Mouse (Mus musculus) cerebellum, postnatal 10 days (tissue): ENCODE measurements at regions not wholly inside any gene's neighbourhood (a gene's known extent, or its start where the extent isn't known, plus 50 kb on each side); places are given as distances from the start of the nearest gene placed in this dataset.
"Not testable (repeated sequence)": the region's sequence is repeated elsewhere in the genome, so short reads cannot be mapped to it uniquely, and the experiment has no call there.

Experiments
- DNase-seq, 2 experiments: peaks; one replicate each; pipeline ENCODE4 v3.0.0; 2021; ENCODE audit warnings: mixed read lengths in 2 of 2

- DNase-seq: no peak
Measured at GRCm38 (mm10) chr9:85637274-85637673, 111.9 kb downstream of the Ibtk start.

- DNase-seq: no peak
Measured at GRCm38 (mm10) chr9:85636131-85636447, 113.0 kb downstream of the Ibtk start.

- DNase-seq: peak in 1 of 2 experiments; percentile 13
Measured at GRCm38 (mm10) chr9:85635438-85636130, 113.5 kb downstream of the Ibtk start.

GRCm38 (mm10) chr9:85634786-85635185 is 114.3 kb downstream of the Ibtk start:
- DNase-seq: not testable (repeated sequence)

GRCm38 (mm10) chr9:85617972-85618371 is 131.2 kb downstream of the Ibtk start:
- no peak for DNase-seq

- DNase-seq: no peak
Measured at GRCm38 (mm10) chr9:85617177-85617777, 131.9 kb downstream of the Ibtk start.

GRCm38 (mm10) chr9:85616266-85616869 is 132.8 kb downstream of the Ibtk start:
- peak; percentile 53 to 59 for DNase-seq

- peak; percentile 78 to 82 for DNase-seq
Measured at GRCm38 (mm10) chr9:85609152-85609551, 140.0 kb downstream of the Ibtk start.

- peak; percentile 50 to 59 for DNase-seq
Measured at GRCm38 (mm10) chr9:85596959-85597358, 152.2 kb downstream of the Ibtk start.

GRCm38 (mm10) chr9:85593867-85594266 is 155.3 kb downstream of the Ibtk start:
- DNase-seq: no peak

- DNase-seq: no peak
Measured at GRCm38 (mm10) chr9:85592639-85593038, 156.5 kb downstream of the Ibtk start.

- no peak for DNase-seq
Measured at GRCm38 (mm10) chr9:85589210-85589609, 159.9 kb downstream of the Ibtk start.

GRCm38 (mm10) chr9:85588077-85588476 is 161.1 kb downstream of the Ibtk start:
- peak; percentile 50 to 57 for DNase-seq

- peak in 1 of 2 experiments; percentile 2 for DNase-seq
Measured at GRCm38 (mm10) chr9:85581028-85581595, 168.0 kb downstream of the Ibtk start.

- DNase-seq: no peak
Measured at GRCm38 (mm10) chr9:85577812-85578211, 171.3 kb downstream of the Ibtk start.

GRCm38 (mm10) chr9:85577338-85577737 is 171.8 kb downstream of the Ibtk start:
- DNase-seq: no peak

GRCm38 (mm10) chr9:85568877-85569276 is 180.3 kb downstream of the Ibtk start:
- DNase-seq: no peak

- DNase-seq: no peak
Measured at GRCm38 (mm10) chr9:85551871-85552270, 197.3 kb downstream of the Ibtk start.

GRCm38 (mm10) chr9:85550455-85550854 is 198.7 kb downstream of the Ibtk start:
- DNase-seq: no peak

GRCm38 (mm10) chr9:85546226-85546625 is 202.9 kb downstream of the Ibtk start:
- no peak for DNase-seq

GRCm38 (mm10) chr9:85545566-85545965 is 203.6 kb downstream of the Ibtk start:
- no peak for DNase-seq

- no peak for DNase-seq
Measured at GRCm38 (mm10) chr9:85538557-85538956, 210.6 kb downstream of the Ibtk start.

GRCm38 (mm10) chr9:85528421-85528820 is 201.3 kb upstream of the Tent5a start:
- DNase-seq: no peak

- DNase-seq: no peak
Measured at GRCm38 (mm10) chr9:85524733-85525132, 197.6 kb upstream of the Tent5a start.
